Mouse (Mus musculus) lung, embryonic 14.5 days (tissue): ENCODE measurements around the gene Helz. TPM values are rescaled to one million over a fixed set of nuclear protein-coding genes. Genes with fewer than 3 reads are reported as not detected.
A peak's percentile ranks its signal among the peaks of the same experiment; 100 is the strongest.

Experiments used
- ATAC-seq: fragments of 200-750 bp; cut with Nextera tagmentation; 2 replicates; pipeline ENCODE4 v1.8.0; 2017; ENCODE audit warnings: mild to moderate bottlenecking, moderate TSS enrichment, moderate library complexity; ENCODE audit not compliant: insufficient read depth
- DNase-seq: peaks from one replicate; pipeline ENCODE4 v3.0.0-alpha.2; 2015
- H3K27ac ChIP-seq: fragments of 300-500 bp; sonication (generic); 2 replicates; pipeline ENCODE4 v1.5.1; 2014; ENCODE audit warnings: low read depth, mild to moderate bottlenecking, moderate library complexity
- H3K27me3 ChIP-seq: fragments of 300-500 bp; sonication (generic); 2 replicates; pipeline ENCODE4 v1.6.1; 2014; ENCODE audit warnings: low read length, control low read depth; ENCODE audit not compliant: insufficient read depth
- H3K36me3 ChIP-seq: fragments of 300-500 bp; sonication (generic); 2 replicates; pipeline ENCODE4 v1.6.1; 2014; ENCODE audit warnings: control low read depth; ENCODE audit not compliant: insufficient read depth
- H3K4me1 ChIP-seq: fragments of 300-500 bp; sonication (generic); 2 replicates; pipeline ENCODE4 v1.6.1; 2014; ENCODE audit warnings: antibody characterized with exemption, control low read depth; ENCODE audit not compliant: insufficient read depth
- H3K4me2 ChIP-seq: fragments of 300-500 bp; sonication (generic); 2 replicates; pipeline ENCODE4 v1.6.1; 2014; ENCODE audit warnings: mild to moderate bottlenecking
- H3K4me3 ChIP-seq: fragments of 300-500 bp; sonication (generic); 2 replicates; pipeline ENCODE4 v1.5.1; 2014; ENCODE audit warnings: low read depth, low read length
- H3K9ac ChIP-seq: fragments of 300-500 bp; sonication (generic); 2 replicates; pipeline ENCODE4 v1.6.1; 2014
- H3K9me3 ChIP-seq: fragments of 300-500 bp; sonication (generic); 2 replicates; pipeline ENCODE4 v1.6.1; 2016; ENCODE audit warnings: low read depth, low read length, control low read depth
- CTCF ChIP-seq: IDR thresholded peaks from 2 replicates; pipeline ENCODE4 v1.5.1; 2016; ENCODE audit warnings: antibody characterized with exemption, low read depth
- whole genome bisulfite sequencing: fragments of 180-500 bp; shearing (Covaris S2); extraction: QIAGEN DNeasy Blood & Tissue Kit; methylation state at CpG from one replicate; pipeline ENCODE4 v1.1.7; 2014; 5-methylcytosine and 5-hydroxymethylcytosine counted together
- polyA plus RNA-seq: library from polyadenylated mRNA; unstranded; fragments of >200 nt; fragmentation: Nextera tagmentation; extraction: Ambion mirVana; gene quantifications from 2 replicates; pipeline ENCODE4 v1.2.1, GENCODE M21; 2014

The Helz gene
- polyA plus RNA-seq, 1 experiment from 2014 or later = 27.4 TPM

DNA sequence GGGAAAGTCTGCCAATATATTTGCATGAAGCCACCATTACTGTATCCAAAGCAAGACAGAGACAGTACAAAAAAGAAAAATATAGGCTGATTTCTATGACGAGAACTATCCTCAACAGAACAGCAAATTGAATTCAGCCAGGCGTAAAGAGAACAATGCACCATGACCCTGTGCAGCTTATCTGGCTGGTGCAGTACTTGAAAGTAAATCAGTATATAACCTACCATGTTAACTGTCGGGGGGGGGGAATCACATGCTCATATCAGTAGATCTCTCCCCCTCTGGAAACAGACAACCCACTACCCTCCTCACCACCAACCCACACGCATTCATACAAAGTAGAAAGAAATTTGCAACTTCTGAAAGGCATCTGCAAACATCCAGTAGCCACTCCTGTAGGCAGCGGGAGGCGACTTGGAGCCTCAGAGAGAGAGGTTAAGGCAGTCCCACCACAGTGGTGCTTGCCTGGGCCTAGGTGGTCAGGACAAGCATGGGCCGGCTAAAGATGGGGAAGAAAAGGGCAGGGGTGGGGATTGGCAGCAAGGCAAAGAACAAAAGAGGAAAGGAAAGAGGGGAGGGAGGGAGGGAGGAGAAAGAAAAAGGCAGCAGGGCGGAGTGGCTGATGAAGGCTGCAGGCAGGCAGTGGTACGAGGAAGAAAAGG is 135.1 kb downstream of the Helz start:
- H3K4me2 ChIP-seq = no peak overlapping the region
- DNase-seq (no peak), ATAC-seq (no peak)
- H3K4me1 ChIP-seq = no peaks in the 10 kb centered on the region
- H3K9me3 ChIP-seq = no peaks in the 10 kb centered on the region
- 75% methylated on average over 9 of the region's 9 CpGs for WGBS
- no peak overlapping the region for H3K27ac ChIP-seq
- no peaks in the 10 kb centered on the region for H3K27me3 ChIP-seq
- H3K9ac ChIP-seq = no peak overlapping the region
- no peak overlapping the region for H3K4me3 ChIP-seq
- peaks cover 30% of the 10 kb centered on the region for H3K36me3 ChIP-seq
- TF ChIP-seq CTCF = no peak

DNA sequence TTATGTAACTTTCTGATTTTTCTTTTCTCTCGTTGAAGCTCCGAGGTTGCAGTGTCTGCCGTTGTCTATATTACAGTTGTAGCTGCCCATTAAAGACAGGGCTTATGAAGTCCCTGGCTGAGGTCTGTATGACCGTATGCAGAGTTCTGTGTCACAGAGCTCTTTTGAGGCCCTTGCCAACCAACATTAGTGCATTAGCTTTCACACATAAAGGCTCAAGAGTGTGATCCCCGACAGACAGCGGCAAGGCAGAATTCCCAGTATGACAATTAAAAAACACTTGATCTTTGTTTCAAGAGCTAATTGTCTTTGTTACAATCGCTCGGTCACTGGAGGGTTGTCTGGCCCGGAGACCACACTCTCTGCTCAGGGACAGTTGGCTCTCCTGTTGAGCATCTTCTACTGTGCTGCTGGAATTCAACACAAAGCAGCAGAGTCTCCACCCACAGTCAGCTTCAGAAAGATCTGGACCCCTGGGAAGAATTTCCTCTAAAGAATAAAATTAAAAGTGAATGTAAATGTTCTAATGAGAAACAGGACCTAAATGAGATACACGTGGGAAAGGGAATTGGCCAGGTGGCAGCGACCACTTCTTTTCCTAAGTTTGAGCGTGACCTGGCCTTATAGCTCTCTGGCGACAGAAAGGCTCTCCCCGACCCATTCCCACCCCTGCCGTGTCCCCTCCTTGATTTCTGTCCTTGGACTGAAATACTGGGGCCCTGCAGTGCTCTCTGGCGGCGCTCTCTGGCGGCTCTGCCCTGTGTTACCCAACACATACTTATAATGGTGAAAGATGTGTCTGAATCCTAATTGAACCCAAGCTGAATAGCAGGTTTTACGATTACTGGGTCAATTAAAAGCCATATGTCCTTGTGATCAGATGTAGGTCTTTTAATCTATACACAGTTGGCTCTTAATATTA is 136.1 kb downstream of the Helz start:
- DNase-seq = no peak
- Histone ChIP-seq H3K4me3 (no peak overlapping the region), H3K4me2 (no peak overlapping the region), H3K27ac (no peak overlapping the region), H3K9me3 (no peaks in the 10 kb centered on the region), H3K9ac (no peak overlapping the region), H3K36me3 (peaks cover 38% of the 10 kb centered on the region), H3K27me3 (no peaks in the 10 kb centered on the region), H3K4me1 (no peaks in the 10 kb centered on the region)
- no peak for ATAC-seq
- WGBS = 82% methylated on average over 19 of the region's 19 CpGs
- TF ChIP-seq CTCF = no peak

DNA sequence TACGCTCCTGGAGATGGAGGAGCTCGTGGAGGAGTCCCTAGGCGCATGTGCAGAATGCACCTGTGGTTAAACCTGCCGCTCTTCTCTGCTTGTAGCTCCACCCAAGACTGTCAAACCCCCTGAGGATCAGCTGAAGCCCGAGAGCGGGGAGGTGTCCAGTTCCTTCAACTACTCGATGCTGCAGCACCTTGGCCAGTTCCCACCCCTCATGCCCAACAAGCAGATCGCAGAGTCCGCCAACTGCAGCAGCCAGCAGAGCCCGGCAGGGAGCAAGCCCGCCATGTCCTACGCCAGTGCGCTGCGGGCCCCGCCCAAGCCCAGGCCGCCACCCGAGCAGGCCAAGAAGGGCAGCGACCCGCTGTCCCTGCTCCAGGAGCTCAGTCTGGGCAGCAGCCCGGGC is 138.6 kb downstream of the Helz start:
- H3K4me3 ChIP-seq = no peak overlapping the region
- H3K27me3 ChIP-seq = no peaks in the 10 kb centered on the region
- WGBS = 85% methylated on average over 20 of the region's 20 CpGs
- no peak for TF ChIP-seq CTCF
- ATAC-seq (no peak), DNase-seq (no peak)
- no peaks in the 10 kb centered on the region for H3K4me1 ChIP-seq
- H3K27ac ChIP-seq = no peak overlapping the region
- H3K4me2 ChIP-seq = no peak overlapping the region
- peaks cover 36% of the 10 kb centered on the region for H3K36me3 ChIP-seq
- H3K9ac ChIP-seq = no peak overlapping the region
- H3K9me3 ChIP-seq = no peaks in the 10 kb centered on the region

DNA sequence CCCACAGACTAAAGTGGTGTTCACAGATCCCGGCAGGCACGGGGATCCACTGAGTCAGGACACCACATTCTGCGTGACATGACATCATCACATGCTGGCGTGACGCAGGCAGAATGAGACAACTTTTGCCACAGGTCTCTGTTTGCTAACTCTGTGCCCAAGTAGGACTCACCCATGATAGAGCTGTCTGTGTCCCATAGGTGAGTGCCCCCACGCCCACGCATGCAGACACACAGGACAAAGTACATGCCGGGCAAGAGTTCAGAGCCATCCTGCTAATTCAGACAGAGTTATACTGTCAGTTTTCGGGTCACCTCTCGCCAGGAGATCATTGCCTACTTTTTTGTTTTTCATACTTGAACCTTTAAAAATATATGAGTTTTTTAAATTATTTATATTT is 140.8 kb downstream of the Helz start:
- TF ChIP-seq CTCF = no peak
- no peak for DNase-seq
- no peaks in the 10 kb centered on the region for H3K4me1 ChIP-seq
- no peak for ATAC-seq
- no peak overlapping the region for H3K4me2 ChIP-seq
- 94% methylated on average over 10 of the region's 10 CpGs for WGBS
- H3K36me3 ChIP-seq = peaks cover 27% of the 10 kb centered on the region
- H3K9ac ChIP-seq = no peak overlapping the region
- H3K27ac ChIP-seq = no peak overlapping the region
- no peak overlapping the region for H3K4me3 ChIP-seq
- no peaks in the 10 kb centered on the region for H3K9me3 ChIP-seq
- H3K27me3 ChIP-seq = no peaks in the 10 kb centered on the region

DNA sequence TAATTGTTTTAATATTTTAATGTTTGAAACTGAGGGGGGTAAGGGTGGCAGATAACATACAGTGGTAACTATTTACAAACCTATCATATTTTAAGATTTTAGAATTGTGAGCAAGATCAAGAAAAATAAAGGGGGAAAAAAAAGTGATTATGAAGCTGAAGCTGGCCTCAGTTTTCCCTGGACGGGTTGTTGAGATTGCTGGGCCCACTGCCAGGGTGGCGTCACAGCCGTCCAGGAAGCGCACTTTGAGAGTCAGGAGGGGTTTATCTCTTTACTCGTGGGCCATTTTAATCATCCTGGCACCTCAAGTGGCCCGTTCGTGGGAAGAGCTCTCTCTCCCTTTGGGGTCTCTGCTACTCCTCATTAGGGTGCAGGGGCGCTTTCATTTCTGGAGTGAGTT is 143.8 kb downstream of the Helz start:
- Histone ChIP-seq H3K4me3 (no peak overlapping the region), H3K36me3 (peaks cover 13% of the 10 kb centered on the region), H3K27me3 (no peaks in the 10 kb centered on the region), H3K9me3 (no peaks in the 10 kb centered on the region), H3K9ac (no peak overlapping the region), H3K27ac (no peak overlapping the region), H3K4me1 (no peaks in the 10 kb centered on the region), H3K4me2 (no peak overlapping the region)
- ATAC-seq = no peak
- DNase-seq = peak; percentile 43
- WGBS = 43% methylated on average over 8 of the region's 8 CpGs
- no peak for TF ChIP-seq CTCF

DNA sequence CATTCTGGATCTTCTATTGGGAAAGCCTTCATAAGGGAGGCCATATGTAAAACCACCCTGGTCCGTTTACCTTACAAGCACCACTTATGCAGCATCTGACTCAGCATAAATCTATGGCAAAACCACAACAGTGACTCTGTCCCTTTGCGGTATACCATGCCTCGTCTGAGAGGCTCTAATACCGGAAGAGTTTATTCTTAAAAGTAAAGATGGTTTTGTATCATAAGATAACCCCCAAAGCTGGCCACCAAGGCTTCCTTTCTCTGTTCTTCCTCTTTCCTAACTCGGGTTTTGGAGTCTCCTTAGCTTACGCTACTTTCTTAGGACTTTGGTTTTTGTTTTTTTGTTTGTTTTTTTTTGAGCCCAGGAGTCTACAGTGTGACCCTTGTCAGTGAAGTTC is 145.6 kb downstream of the Helz start:
- DNase-seq (no peak), ATAC-seq (no peak)
- Histone ChIP-seq H3K4me3 (no peak overlapping the region), H3K9ac (no peak overlapping the region), H3K27ac (no peak overlapping the region), H3K4me2 (no peak overlapping the region), H3K36me3 (peaks cover 5% of the 10 kb centered on the region; the same call in 1 of the 2 replicates), H3K27me3 (no peaks in the 10 kb centered on the region), H3K4me1 (no peaks in the 10 kb centered on the region), H3K9me3 (no peaks in the 10 kb centered on the region)
- 68% methylated on average over 6 of the region's 6 CpGs for WGBS
- no peak for TF ChIP-seq CTCF

DNA sequence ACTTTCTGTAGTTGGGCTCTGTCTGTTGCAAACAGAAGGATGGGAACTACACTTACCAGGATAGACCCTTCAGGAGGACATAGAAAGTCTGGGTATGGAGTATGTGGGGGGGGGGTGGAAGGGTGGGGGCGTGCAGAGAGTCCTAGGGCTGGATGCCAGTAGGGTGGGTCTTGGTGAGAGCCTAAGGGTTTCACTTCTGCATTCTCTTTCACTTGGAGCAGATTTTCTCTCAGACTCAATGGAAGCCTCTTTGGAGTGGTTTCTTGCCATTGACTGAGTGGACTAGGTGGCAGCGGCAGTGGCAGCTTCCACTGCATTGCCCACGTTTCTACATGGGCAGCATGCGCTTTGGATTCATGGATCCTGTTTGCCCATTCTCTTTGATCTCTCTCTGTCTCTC is 152.2 kb downstream of the Helz start:
- DNase-seq = no peak

More for the DNA sequence above, 152.2 kb downstream of the Helz start:
- no peaks in the 10 kb centered on the region for H3K4me1 ChIP-seq
- H3K9ac ChIP-seq = no peak overlapping the region
- no peak for TF ChIP-seq CTCF
- H3K27ac ChIP-seq = no peak overlapping the region
- H3K4me2 ChIP-seq = no peak overlapping the region
- no peak overlapping the region for H3K4me3 ChIP-seq
- no peaks in the 10 kb centered on the region for H3K9me3 ChIP-seq
- WGBS = 90% methylated on average over 4 of the region's 4 CpGs
- no peak for ATAC-seq
- no peaks in the 10 kb centered on the region for H3K36me3 ChIP-seq
- no peaks in the 10 kb centered on the region for H3K27me3 ChIP-seq
